Mouse (Mus musculus): ENCODE measurements around the gene Aqp3. TPM values are rescaled to one million over a fixed set of nuclear protein-coding genes. Genes with fewer than 3 reads are reported as not detected.

Gene Aqp3
- polyA plus RNA-seq, 1 experiment: 3.4 TPM

DNA sequence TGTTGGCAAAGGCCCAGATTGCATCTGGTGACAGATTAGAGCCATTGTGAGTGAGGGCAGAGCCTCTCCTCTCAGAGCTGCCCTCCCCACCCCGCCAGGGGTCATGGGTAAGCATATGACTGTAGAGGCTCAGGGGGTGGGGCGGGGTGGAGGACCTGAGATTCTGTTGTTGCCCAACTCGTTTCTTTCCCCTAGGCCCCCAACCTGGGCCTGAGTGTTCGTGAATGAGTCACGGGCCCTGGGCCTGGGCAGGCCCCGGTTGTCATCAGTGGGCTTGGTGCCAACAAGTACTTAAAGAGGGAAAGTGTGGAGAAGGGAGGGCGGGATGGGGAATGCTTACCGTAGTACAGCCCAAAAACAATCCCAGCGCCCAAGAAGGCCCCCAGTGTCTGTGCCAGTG, 3.6 kb downstream of the Aqp3 start:
- H3K4me1 ChIP-seq (ENCODE audit: control insufficient read depth, insufficient read depth, insufficient read length): peaks cover 7% of the 10 kb centered on the region
- peaks cover 4% of the 10 kb centered on the region; the same call in 1 of the 2 replicates for H3K27me3 ChIP-seq (ENCODE audit: control insufficient read depth, insufficient read depth, low read length)
- H3K27ac ChIP-seq (ENCODE audit: insufficient read depth, low read length): no peak overlapping the region
- TF ChIP-seq POLR2A (IDR thresholded peaks at IDR 0.05; ENCODE audit: low read depth, low read length) (no peak), CTCF (IDR thresholded peaks at IDR 0.05; ENCODE audit: extremely low read depth, insufficient read depth, insufficient read length, insufficient replicate concordance) (no peak)
- WGBS: 74% methylated on average over 9 of the region's 9 CpGs
- no peak for DNase-seq (ENCODE audit: low read depth in 1 of 2, low spot score in 2 of 2)
- H3K4me3 ChIP-seq (ENCODE audit: extremely low read depth, insufficient read depth, insufficient read length): no peak overlapping the region
- H3K36me3 ChIP-seq (ENCODE audit: control insufficient read depth, insufficient read depth, low read length): no peaks in the 10 kb centered on the region

DNA sequence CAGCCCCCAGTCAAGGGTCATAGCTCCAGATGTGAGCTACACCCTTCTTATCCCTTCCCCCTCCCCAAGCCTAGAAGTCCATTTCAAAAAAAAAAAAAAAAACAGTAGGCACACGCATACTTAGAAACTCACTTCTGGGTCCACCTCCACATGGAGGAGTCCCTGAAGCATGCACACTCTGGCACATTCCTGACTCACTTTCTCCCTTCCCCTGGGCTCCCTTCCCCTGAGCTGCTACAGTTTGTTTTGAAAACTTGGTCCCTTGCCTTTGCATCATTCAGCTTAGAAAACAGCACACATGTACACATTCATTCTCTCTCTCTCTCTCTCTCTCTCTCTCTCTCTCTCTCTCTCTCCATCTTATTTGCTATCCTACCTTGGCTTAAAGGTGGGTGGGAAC, 5.0 kb downstream of the Aqp3 start:
- peaks cover 5% of the 10 kb centered on the region for H3K4me1 ChIP-seq (ENCODE audit: control insufficient read depth, insufficient read depth, insufficient read length)
- H3K36me3 ChIP-seq (ENCODE audit: control insufficient read depth, insufficient read depth, low read length): no peaks in the 10 kb centered on the region
- WGBS: 90% methylated on average over 1 of the region's 1 CpGs
- H3K27ac ChIP-seq (ENCODE audit: insufficient read depth, low read length): no peak overlapping the region
- DNase-seq (ENCODE audit: low read depth in 1 of 2, low spot score in 2 of 2): no peak
- H3K4me3 ChIP-seq (ENCODE audit: extremely low read depth, insufficient read depth, insufficient read length): no peak overlapping the region
- TF ChIP-seq CTCF (IDR thresholded peaks at IDR 0.05; ENCODE audit: extremely low read depth, insufficient read depth, insufficient read length, insufficient replicate concordance): no peak
- no peak for TF ChIP-seq POLR2A (IDR thresholded peaks at IDR 0.05; ENCODE audit: low read depth, low read length)
- peaks cover 4% of the 10 kb centered on the region; the same call in 1 of the 2 replicates for H3K27me3 ChIP-seq (ENCODE audit: control insufficient read depth, insufficient read depth, low read length)

DNA sequence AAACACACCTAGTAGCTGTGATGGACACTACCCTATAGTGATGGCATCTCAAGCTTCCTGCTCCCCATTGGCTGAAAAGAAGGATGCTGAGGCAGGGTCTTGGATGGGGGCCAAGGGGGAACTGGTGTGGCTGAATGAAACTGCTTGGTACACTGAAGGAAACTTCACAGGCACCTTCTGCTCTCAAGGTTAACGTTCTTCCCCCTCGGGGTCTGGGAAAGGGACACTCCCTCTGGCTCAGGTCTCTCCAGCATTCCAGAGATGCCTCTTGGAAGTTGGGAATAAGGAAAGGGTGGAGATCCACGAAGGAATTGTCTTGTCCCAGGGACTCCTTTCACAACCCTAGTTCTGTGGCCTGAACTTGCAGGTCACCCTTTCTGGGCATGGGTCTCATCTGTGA, 6.6 kb downstream of the Aqp3 start:
- no peaks in the 10 kb centered on the region for H3K4me1 ChIP-seq (ENCODE audit: control insufficient read depth, insufficient read depth, insufficient read length)
- H3K27me3 ChIP-seq (ENCODE audit: control insufficient read depth, insufficient read depth, low read length): no peaks in the 10 kb centered on the region

DNA sequence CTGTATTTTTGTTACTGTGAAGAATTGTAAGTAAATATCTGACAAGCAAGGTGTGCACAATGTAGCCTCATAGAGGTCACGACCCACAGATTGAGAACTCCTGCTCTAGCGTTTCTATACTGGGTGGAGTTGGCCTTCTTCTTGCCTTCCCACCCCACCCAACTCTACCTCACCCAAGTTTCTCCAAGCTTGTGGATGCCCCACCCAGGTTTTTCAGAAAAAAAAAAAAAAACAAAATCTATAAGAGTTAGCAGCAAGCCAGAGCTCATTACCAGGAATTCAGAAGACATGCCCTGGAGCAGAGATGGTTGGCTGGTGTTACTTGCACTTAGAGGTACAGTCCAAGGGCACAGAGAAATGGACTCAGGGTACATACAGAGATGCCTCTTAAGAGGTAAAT, 8.3 kb downstream of the Aqp3 start:
- no peaks in the 10 kb centered on the region for H3K4me1 ChIP-seq (ENCODE audit: control insufficient read depth, insufficient read depth, insufficient read length)
- no peak for DNase-seq (ENCODE audit: low read depth in 1 of 2, low spot score in 2 of 2)
- TF ChIP-seq POLR2A (IDR thresholded peaks at IDR 0.05; ENCODE audit: low read depth, low read length) (no peak), CTCF (IDR thresholded peaks at IDR 0.05; ENCODE audit: extremely low read depth, insufficient read depth, insufficient read length, insufficient replicate concordance) (no peak)
- no peak overlapping the region for H3K27ac ChIP-seq (ENCODE audit: insufficient read depth, low read length)
- WGBS: 77% methylated on average over 2 of the region's 2 CpGs
- H3K36me3 ChIP-seq (ENCODE audit: control insufficient read depth, insufficient read depth, low read length): no peaks in the 10 kb centered on the region
- H3K4me3 ChIP-seq (ENCODE audit: extremely low read depth, insufficient read depth, insufficient read length): no peak overlapping the region
- H3K27me3 ChIP-seq (ENCODE audit: control insufficient read depth, insufficient read depth, low read length): no peaks in the 10 kb centered on the region

More for the DNA sequence above, 6.6 kb downstream of the Aqp3 start:
- Histone ChIP-seq H3K27ac (ENCODE audit: insufficient read depth, low read length) (no peak overlapping the region), H3K36me3 (ENCODE audit: control insufficient read depth, insufficient read depth, low read length) (no peaks in the 10 kb centered on the region), H3K4me3 (ENCODE audit: extremely low read depth, insufficient read depth, insufficient read length) (no peak overlapping the region)
- no peak for DNase-seq (ENCODE audit: low read depth in 1 of 2, low spot score in 2 of 2)
- 39% methylated on average over 3 of the region's 3 CpGs for WGBS
- TF ChIP-seq POLR2A (IDR thresholded peaks at IDR 0.05; ENCODE audit: low read depth, low read length) (no peak), CTCF (IDR thresholded peaks at IDR 0.05; ENCODE audit: extremely low read depth, insufficient read depth, insufficient read length, insufficient replicate concordance) (no peak)

DNA sequence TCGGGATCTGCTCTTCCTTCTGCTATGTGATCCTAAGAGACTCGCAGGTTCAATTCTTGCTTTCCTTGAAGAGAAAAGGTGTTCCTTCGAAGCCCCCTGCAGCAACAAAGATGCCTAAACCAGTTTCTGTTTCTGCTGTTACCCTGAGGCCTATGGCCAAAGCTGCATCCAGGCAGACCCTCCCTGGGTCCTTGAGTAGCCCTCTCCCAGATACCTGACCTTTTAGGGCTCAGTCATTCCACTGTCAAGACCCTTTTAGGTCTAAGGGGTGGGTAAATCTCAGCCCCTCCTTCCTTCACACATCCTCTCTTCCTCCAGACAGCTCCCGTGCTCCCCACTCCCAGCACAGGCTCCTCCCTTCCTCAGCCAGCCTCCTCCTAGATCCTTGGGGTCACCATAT, 8.8 kb downstream of the Aqp3 start:
- no peak for DNase-seq (ENCODE audit: low read depth in 1 of 2, low spot score in 2 of 2)
- WGBS: 81% methylated on average over 4 of the region's 4 CpGs
- Histone ChIP-seq H3K27me3 (ENCODE audit: control insufficient read depth, insufficient read depth, low read length) (no peaks in the 10 kb centered on the region), H3K36me3 (ENCODE audit: control insufficient read depth, insufficient read depth, low read length) (no peaks in the 10 kb centered on the region), H3K4me3 (ENCODE audit: extremely low read depth, insufficient read depth, insufficient read length) (no peak overlapping the region), H3K4me1 (ENCODE audit: control insufficient read depth, insufficient read depth, insufficient read length) (no peaks in the 10 kb centered on the region), H3K27ac (ENCODE audit: insufficient read depth, low read length) (no peak overlapping the region)
- no peak for TF ChIP-seq CTCF (IDR thresholded peaks at IDR 0.05; ENCODE audit: extremely low read depth, insufficient read depth, insufficient read length, insufficient replicate concordance)
- TF ChIP-seq POLR2A (IDR thresholded peaks at IDR 0.05; ENCODE audit: low read depth, low read length): no peak

DNA sequence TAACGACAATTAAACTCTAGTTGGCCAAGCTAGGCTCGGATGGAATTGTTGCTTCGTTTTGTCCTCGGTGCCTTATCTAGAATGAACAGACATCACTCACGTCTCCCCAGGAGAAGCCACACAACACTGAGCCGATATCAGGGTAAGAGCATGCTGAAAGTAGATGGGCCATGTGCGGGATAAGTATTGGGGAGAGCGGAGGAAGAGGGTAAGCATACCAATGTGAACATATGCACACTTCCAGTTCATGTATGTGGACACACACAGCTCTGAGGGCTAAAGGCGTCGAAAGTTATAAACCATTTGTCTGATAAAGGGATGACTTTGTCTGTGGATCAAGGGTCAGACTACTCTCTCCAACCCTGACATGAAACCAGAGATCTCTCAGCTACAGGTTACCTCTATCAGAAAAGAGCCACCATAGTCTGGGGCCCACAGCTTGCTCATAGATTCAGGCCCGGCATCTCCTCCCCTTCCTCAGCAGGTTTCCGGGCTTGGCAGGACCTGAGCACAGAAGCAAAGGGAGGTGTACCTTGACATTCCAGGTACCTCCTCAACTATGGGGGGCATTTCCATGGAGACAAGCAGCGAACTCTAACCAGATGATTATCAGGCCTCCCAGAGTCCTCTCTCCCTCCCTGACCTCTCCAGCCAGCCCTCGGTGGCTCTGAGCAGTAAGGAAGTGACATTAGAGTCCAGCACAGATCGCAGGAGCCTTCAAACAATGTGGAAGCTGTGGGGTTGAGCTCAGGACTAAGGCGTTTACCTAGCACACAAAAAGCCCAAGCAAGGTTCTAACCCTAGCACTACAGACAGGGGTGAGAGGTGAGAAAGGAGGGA, 10.3 kb downstream of the Aqp3 start:
- DNase-seq (ENCODE audit: low read depth in 1 of 2, low spot score in 2 of 2): no peak
- H3K36me3 ChIP-seq (ENCODE audit: control insufficient read depth, insufficient read depth, low read length): no peaks in the 10 kb centered on the region
- TF ChIP-seq CTCF (IDR thresholded peaks at IDR 0.05; ENCODE audit: extremely low read depth, insufficient read depth, insufficient read length, insufficient replicate concordance) (no peak), POLR2A (IDR thresholded peaks at IDR 0.05; ENCODE audit: low read depth, low read length) (no peak)
- no peak overlapping the region for H3K4me3 ChIP-seq (ENCODE audit: extremely low read depth, insufficient read depth, insufficient read length)
- 75% methylated on average over 16 of the region's 16 CpGs for WGBS
- H3K27ac ChIP-seq (ENCODE audit: insufficient read depth, low read length): no peak overlapping the region; the same call in 1 of the 2 replicates
- no peaks in the 10 kb centered on the region for H3K27me3 ChIP-seq (ENCODE audit: control insufficient read depth, insufficient read depth, low read length)
- H3K4me1 ChIP-seq (ENCODE audit: control insufficient read depth, insufficient read depth, insufficient read length): no peaks in the 10 kb centered on the region

DNA sequence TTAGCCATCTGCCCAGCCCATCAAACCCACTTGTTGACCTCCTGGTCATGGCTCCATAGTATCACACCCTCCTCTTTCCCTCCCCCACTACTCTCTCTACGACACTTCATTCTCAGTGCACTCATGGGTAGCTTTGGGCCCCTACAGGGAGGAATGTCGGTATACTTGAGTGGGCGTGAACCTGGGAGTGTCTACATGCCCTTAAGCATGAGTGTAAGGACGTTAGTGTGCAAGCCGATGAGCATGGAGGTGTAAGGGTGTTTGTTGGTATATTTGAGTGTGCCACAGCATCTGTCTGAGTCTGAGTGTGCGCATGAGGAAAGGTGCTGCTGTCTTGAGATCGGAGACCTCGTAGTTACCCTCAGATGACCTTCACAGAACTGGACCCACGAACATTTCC, 11.0 kb downstream of the Aqp3 start:
- Histone ChIP-seq H3K36me3 (ENCODE audit: control insufficient read depth, insufficient read depth, low read length) (no peaks in the 10 kb centered on the region), H3K27ac (ENCODE audit: insufficient read depth, low read length) (no peak overlapping the region), H3K4me1 (ENCODE audit: control insufficient read depth, insufficient read depth, insufficient read length) (no peaks in the 10 kb centered on the region), H3K4me3 (ENCODE audit: extremely low read depth, insufficient read depth, insufficient read length) (no peak overlapping the region), H3K27me3 (ENCODE audit: control insufficient read depth, insufficient read depth, low read length) (no peaks in the 10 kb centered on the region)
- 80% methylated on average over 9 of the region's 9 CpGs for WGBS
- no peak for DNase-seq (ENCODE audit: low read depth in 1 of 2, low spot score in 2 of 2)
- TF ChIP-seq POLR2A (IDR thresholded peaks at IDR 0.05; ENCODE audit: low read depth, low read length) (no peak), CTCF (IDR thresholded peaks at IDR 0.05; ENCODE audit: extremely low read depth, insufficient read depth, insufficient read length, insufficient replicate concordance) (no peak)

Measured in spleen, adult 2 months (tissue).